Mouse (Mus musculus) heart, adult 2 months (tissue): Measurements from ENCODE around the gene Kmt2d. TPM values are rescaled to one million over a fixed set of nuclear protein-coding genes. Genes with fewer than 3 reads are reported as not detected.
A peak's percentile ranks its signal among the peaks of the same experiment; 100 is the strongest.

Experiments
- DNase-seq, 2 experiments: peaks; one replicate each; pipeline ENCODE4 v3.0.0; 2021
- H3K27ac ChIP-seq: fragments of 200-600 bp; 2 replicates; pipeline ENCODE4 v1.8.1; 2022
- H3K27me3 ChIP-seq: fragments of 200-500 bp; 2 replicates; pipeline ENCODE4 v1.6.1; 2012; ENCODE audit warnings: mild to moderate bottlenecking, low read length, inconsistent platforms, mixed read lengths; ENCODE audit not compliant: control insufficient read depth, insufficient read depth
- H3K36me3 ChIP-seq: fragments of 200-500 bp; 2 replicates; pipeline ENCODE4 v1.6.1; 2012; ENCODE audit warnings: low read length, inconsistent platforms; ENCODE audit not compliant: control insufficient read depth, insufficient read depth
- H3K4me1 ChIP-seq: fragments of 200-500 bp; 2 replicates; pipeline ENCODE4 v1.6.1; 2011; ENCODE audit warnings: low read length; ENCODE audit not compliant: control insufficient read depth, insufficient read depth
- H3K4me3 ChIP-seq: fragments of 200-600 bp; 2 replicates; pipeline ENCODE4 v1.8.1; 2022
- H3K79me2 ChIP-seq: fragments of 200-500 bp; replicated peaks from 2 replicates; pipeline ENCODE4 v1.6.1; 2012; ENCODE audit warnings: mild to moderate bottlenecking, inconsistent platforms, low read length, moderate library complexity, mixed read lengths; ENCODE audit not compliant: control insufficient read depth, insufficient read depth
- H3K9ac ChIP-seq: fragments of 200-500 bp; 2 replicates; pipeline ENCODE4 v1.6.1; 2012; ENCODE audit warnings: low read depth, mild to moderate bottlenecking, control low read depth, inconsistent platforms, low read length, mixed read lengths
- CTCF ChIP-seq: fragments of 200-600 bp; IDR thresholded peaks from 2 replicates; pipeline ENCODE4 v1.8.1; 2022; ENCODE audit warnings: antibody characterized with exemption, mild to moderate bottlenecking, moderate library complexity
- EP300 ChIP-seq: fragments of 200-500 bp; IDR thresholded peaks from 2 replicates; pipeline ENCODE4 v1.6.1; 2011; ENCODE audit warnings: low read depth, low read length, control low read depth; ENCODE audit not compliant: insufficient read depth
- POLR2A ChIP-seq: fragments of 200-500 bp; IDR thresholded peaks from 2 replicates; pipeline ENCODE4 v1.6.1; 2011; ENCODE audit warnings: mild to moderate bottlenecking, low read depth, low read length, control low read depth; ENCODE audit not compliant: insufficient read depth
- WGBS: fragments of 180-500 bp; shearing (Covaris S2); methylation state at CpG from one replicate; pipeline ENCODE4 v1.1.7; 2018; 5-methylcytosine and 5-hydroxymethylcytosine counted together
- intact Hi-C: fragments of 180-260 bp; cut with DNase I; formaldehyde crosslinking; loops from one replicate; pipeline ENCODE4 v1.15.1; 2025
- polyA plus RNA-seq: library from polyadenylated mRNA; depleted of rRNA; stranded (reverse); fragments of >200 nt; gene quantifications from 2 replicates; pipeline ENCODE4 v1.2.3, GENCODE M21; 2012
- total RNA-seq, 2 experiments: library from RNA; stranded (reverse); gene quantifications; 2 replicates each; pipeline ENCODE4 v1.2.3; 2021

The Kmt2d gene
- total and polyA plus RNA-seq, 3 experiments: 17.7 to 56.5 (median 51.3) TPM

DNA sequence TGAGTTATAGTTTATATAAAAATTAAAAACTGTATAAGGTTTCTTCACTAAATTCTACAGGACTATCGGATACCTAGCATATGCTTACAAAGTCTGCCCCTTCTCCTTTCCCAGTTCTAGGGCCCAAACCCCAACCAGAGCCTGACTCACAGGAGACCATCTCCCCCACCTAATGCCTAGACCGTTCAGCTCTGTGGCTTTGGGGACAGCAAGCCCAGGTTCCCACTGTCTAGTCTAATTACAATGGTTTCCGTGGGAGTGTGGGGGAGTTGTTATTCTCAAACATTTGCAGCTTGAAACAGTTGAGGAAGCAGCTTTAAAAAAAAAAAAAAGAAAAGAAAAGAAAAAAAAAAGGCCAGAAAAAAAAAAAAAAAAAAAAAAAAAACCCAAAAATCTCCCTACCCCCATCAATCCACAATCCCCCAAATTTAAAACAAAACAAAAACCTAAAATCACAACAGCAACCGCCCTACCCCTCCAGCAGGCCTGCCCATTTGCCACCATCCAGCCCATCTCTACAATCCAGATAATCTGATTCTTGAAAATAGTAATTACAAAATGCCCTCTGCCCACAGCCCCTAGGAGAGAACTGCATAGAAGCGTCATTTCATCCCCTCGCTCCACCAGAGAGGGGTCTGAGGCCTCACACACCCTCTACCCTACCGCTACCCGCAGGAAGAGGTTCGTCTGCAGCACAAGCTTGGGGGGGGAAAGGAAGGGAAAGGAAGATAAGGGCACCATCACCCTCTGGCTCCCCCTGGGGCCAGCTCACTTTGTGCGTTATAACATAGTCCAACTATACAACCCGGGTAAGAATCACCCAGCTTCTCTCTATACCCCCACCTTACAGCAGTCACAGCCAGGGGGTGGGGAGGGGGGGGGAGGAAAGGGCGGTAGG, 38.6 kb downstream of the Kmt2d start:
- no peaks in the 10 kb centered on the region for H3K79me2 ChIP-seq
- 38% methylated on average over 12 of the region's 12 CpGs for WGBS

GRCm38 (mm10) chr15:98831684-98832035, 39.3 kb downstream of the Kmt2d start:
- no peak for DNase-seq
- Histone ChIP-seq H3K4me1 (peaks cover 4% of the 10 kb centered on the region), H3K27ac (peak overlapping the region; percentile 97), H3K9ac (peak overlapping the region; percentile 39), H3K27me3 (no peaks in the 10 kb centered on the region), H3K36me3 (peaks cover 7% of the 10 kb centered on the region; the same call in 1 of the 2 replicates), H3K4me3 (peak overlapping the region; percentile 97), H3K79me2 (no peaks in the 10 kb centered on the region)
- WGBS: 9% methylated on average over 9 of the region's 9 CpGs
- TF ChIP-seq EP300 (no peak), CTCF (no peak), POLR2A (no peak)
- intact Hi-C loops: loop anchor here (2.0 to 5.0 kb wide), 2 partner anchors 39 to 86 kb away; partner anchors contain the start of genes Kmt2d and Lmbr1l

More for the DNA sequence above, 38.6 kb downstream of the Kmt2d start:
- Histone ChIP-seq H3K27me3 (no peaks in the 10 kb centered on the region), H3K9ac (no peak overlapping the region), H3K27ac (peak overlapping the region; percentile 97), H3K36me3 (peaks cover 6% of the 10 kb centered on the region; the same call in 1 of the 2 replicates), H3K4me1 (peaks cover 3% of the 10 kb centered on the region), H3K4me3 (no peak overlapping the region)
- intact Hi-C loops: loop anchor here (5.0 kb wide), 1 partner anchor 85 kb away; the partner anchor contains the start of gene Lmbr1l
- DNase-seq: no peak
- no peak for TF ChIP-seq POLR2A
- TF ChIP-seq CTCF: no peak
- no peak for TF ChIP-seq EP300

GRCm38 (mm10) chr15:98830736-98831683, 40.0 kb downstream of the Kmt2d start, which contains the start of gene Prkag1:
TSS of gene Prkag1 (minus strand) at chr15:98831521.
- TF ChIP-seq POLR2A (peak; percentile 91), CTCF (peak; percentile 83), EP300 (peak; percentile 90)
- WGBS: under 1% methylated on average over 60 of the region's 66 CpGs
- Histone ChIP-seq H3K4me1 (peaks cover 4% of the 10 kb centered on the region), H3K4me3 (peak within 1 kb of the TSS; percentile 97), H3K27me3 (no peaks in the 10 kb centered on the region), H3K9ac (peak within 1 kb of the TSS; percentile 85), H3K36me3 (peaks cover 7% of the 10 kb centered on the region; the same call in 1 of the 2 replicates), H3K79me2 (no peaks in the 10 kb centered on the region), H3K27ac (peak within 1 kb of the TSS; percentile 97)
- peak; percentile 98 to 99 for DNase-seq
- intact Hi-C loops: loop anchor here (2.0 to 5.0 kb wide), 2 partner anchors 40 to 86 kb away; partner anchors contain the start of genes Kmt2d and Lmbr1l

- Histone ChIP-seq H3K9ac (no peak overlapping the region), H3K79me2 (0 out of 2 replicates have a peak, but pooled peaks cover 3% of the 10 kb centered on the region), H3K4me3 (no peak overlapping the region), H3K27ac (no peak overlapping the region), H3K27me3 (no peaks in the 10 kb centered on the region), H3K36me3 (peaks cover 7% of the 10 kb centered on the region; the same call in 1 of the 2 replicates), H3K4me1 (peaks cover 4% of the 10 kb centered on the region)
- no peak for DNase-seq
- no peak for TF ChIP-seq EP300
- no peak for TF ChIP-seq CTCF
- no peak for TF ChIP-seq POLR2A
- 74% methylated on average over 7 of the region's 7 CpGs for WGBS
- intact Hi-C loops: no loop called here
Observed at GRCm38 (mm10) chr15:98827611-98828011, 43.4 kb downstream of the Kmt2d start.

GRCm38 (mm10) chr15:98823434-98823833, 47.6 kb downstream of the Kmt2d start:
- Histone ChIP-seq H3K36me3 (peaks cover 6% of the 10 kb centered on the region), H3K4me3 (no peak overlapping the region), H3K27me3 (no peaks in the 10 kb centered on the region), H3K9ac (no peak overlapping the region), H3K27ac (no peak overlapping the region), H3K4me1 (peaks cover 1% of the 10 kb centered on the region), H3K79me2 (0 out of 2 replicates have a peak, but pooled peaks cover 3% of the 10 kb centered on the region)
- DNase-seq: no peak
- TF ChIP-seq CTCF (peak; percentile 56), POLR2A (no peak)
- intact Hi-C loops: no loop called here
- WGBS: 83% methylated on average over 3 of the region's 3 CpGs
